Mouse (Mus musculus): Measurements from ENCODE around the gene Dbf4.

- no peak for TF ChIP-seq CHD2 (IDR thresholded peaks at IDR 0.05; ENCODE audit: low read length)
- TF ChIP-seq ZC3H11A (IDR thresholded peaks at IDR 0.05; ENCODE audit: low read depth, low read length): no peak
- TF ChIP-seq USF1 (IDR thresholded peaks at IDR 0.05; ENCODE audit: low read depth, low read length): no peak
- TF ChIP-seq POLR2AphosphoS2 (IDR thresholded peaks at IDR 0.05; ENCODE audit: low read depth, low read length): no peak
- TF ChIP-seq E2F4 (IDR thresholded peaks at IDR 0.05; ENCODE audit: insufficient replicate concordance, low read depth, low read length): no peak
- no peak for TF ChIP-seq POLR2A (IDR thresholded peaks at IDR 0.05; ENCODE audit: low read depth, low read length)
- TF ChIP-seq ZNF384 (IDR thresholded peaks at IDR 0.05; ENCODE audit: low read depth, low read length): no peak
- no peak for TF ChIP-seq TCF12 (IDR thresholded peaks at IDR 0.05; ENCODE audit: low read depth, low read length)
Observed at GRCm38 (mm10) chr5:8368781-8369180, 53.7 kb downstream of the Dbf4 start.
